Mouse (Mus musculus): ENCODE data around the gene Cblc.

Gene Cblc

GRCm38 (mm10) chr7:19796697-19797588 is at the start of gene Cblc:
Gene Cblc, minus strand, starts transcription at chr7:19796809.
- TF ChIP-seq POU5F1 (IDR thresholded peaks at IDR 0.05; ENCODE audit: borderline replicate concordance, low read length) (no peak), CTCF (conservative IDR thresholded peaks at IDR 0.05; ENCODE audit: low read length) (peak; percentile 78)
- H3K9me3 ChIP-seq (ENCODE audit: low read length), result peaks cover 3% of the 10 kb centered on the region; the same call in 1 of the 2 replicates
- H3K27me3 ChIP-seq (ENCODE audit: insufficient read depth, low read length), result peaks cover 14% of the 10 kb centered on the region
- no peaks in the 10 kb centered on the region for H3K36me3 ChIP-seq (ENCODE audit: insufficient read depth, low read length)
- peak within 1 kb of the TSS; percentile 86 for H3K4me3 ChIP-seq (replicated peaks; ENCODE audit: low read length)
- H3K4me1 ChIP-seq (replicated peaks; ENCODE audit: low read depth, low read length), result peaks cover 19% of the 10 kb centered on the region

- Histone ChIP-seq H3K27me3 (ENCODE audit: insufficient read depth, low read length) (peaks cover 13% of the 10 kb centered on the region), H3K4me1 (replicated peaks; ENCODE audit: low read depth, low read length) (peaks cover 74% of the 10 kb centered on the region), H3K4me3 (replicated peaks; ENCODE audit: low read length) (no peak overlapping the region), H3K9me3 (ENCODE audit: low read length) (no peaks in the 10 kb centered on the region), H3K36me3 (ENCODE audit: insufficient read depth, low read length) (no peaks in the 10 kb centered on the region)
- TF ChIP-seq POU5F1 (IDR thresholded peaks at IDR 0.05; ENCODE audit: borderline replicate concordance, low read length) (no peak), NANOG (IDR thresholded peaks at IDR 0.05; ENCODE audit: borderline replicate concordance, low read length) (no peak), CTCF (conservative IDR thresholded peaks at IDR 0.05; ENCODE audit: low read length) (no peak)
Observed at GRCm38 (mm10) chr7:19844521-19845171, 48.0 kb upstream of the Cblc start.

GRCm38 (mm10) chr7:19843561-19843960 is 47.0 kb upstream of the Cblc start:
- Histone ChIP-seq H3K9me3 (ENCODE audit: low read length) (no peaks in the 10 kb centered on the region), H3K4me3 (replicated peaks; ENCODE audit: low read length) (no peak overlapping the region), H3K36me3 (ENCODE audit: insufficient read depth, low read length) (no peaks in the 10 kb centered on the region), H3K27me3 (ENCODE audit: insufficient read depth, low read length) (peaks cover 13% of the 10 kb centered on the region), H3K4me1 (replicated peaks; ENCODE audit: low read depth, low read length) (peaks cover 67% of the 10 kb centered on the region)
- TF ChIP-seq NANOG (IDR thresholded peaks at IDR 0.05; ENCODE audit: borderline replicate concordance, low read length) (no peak), CTCF (conservative IDR thresholded peaks at IDR 0.05; ENCODE audit: low read length) (peak; percentile 74)

GRCm38 (mm10) chr7:19842885-19843504 is 46.4 kb upstream of the Cblc start:
- TF ChIP-seq POU5F1 (IDR thresholded peaks at IDR 0.05; ENCODE audit: borderline replicate concordance, low read length), result no peak
- no peak for TF ChIP-seq CTCF (conservative IDR thresholded peaks at IDR 0.05; ENCODE audit: low read length)
- no peak for TF ChIP-seq NANOG (IDR thresholded peaks at IDR 0.05; ENCODE audit: borderline replicate concordance, low read length)
- Histone ChIP-seq H3K4me1 (replicated peaks; ENCODE audit: low read depth, low read length) (peaks cover 62% of the 10 kb centered on the region), H3K9me3 (ENCODE audit: low read length) (no peaks in the 10 kb centered on the region), H3K27me3 (ENCODE audit: insufficient read depth, low read length) (peaks cover 13% of the 10 kb centered on the region), H3K36me3 (ENCODE audit: insufficient read depth, low read length) (no peaks in the 10 kb centered on the region), H3K4me3 (replicated peaks; ENCODE audit: low read length) (peak overlapping the region; percentile 66)

- no peak overlapping the region for H3K4me3 ChIP-seq (replicated peaks; ENCODE audit: low read length)
- H3K4me1 ChIP-seq (replicated peaks; ENCODE audit: low read depth, low read length), result peaks cover 53% of the 10 kb centered on the region
- H3K27me3 ChIP-seq (ENCODE audit: insufficient read depth, low read length), result peaks cover 9% of the 10 kb centered on the region
- H3K9me3 ChIP-seq (ENCODE audit: low read length), result no peaks in the 10 kb centered on the region
- H3K36me3 ChIP-seq (ENCODE audit: insufficient read depth, low read length), result no peaks in the 10 kb centered on the region
- TF ChIP-seq CTCF (conservative IDR thresholded peaks at IDR 0.05; ENCODE audit: low read length) (no peak), NANOG (IDR thresholded peaks at IDR 0.05; ENCODE audit: borderline replicate concordance, low read length) (no peak), POU5F1 (IDR thresholded peaks at IDR 0.05; ENCODE audit: borderline replicate concordance, low read length) (no peak)
Observed at GRCm38 (mm10) chr7:19841686-19842413, 45.2 kb upstream of the Cblc start.

GRCm38 (mm10) chr7:19840936-19841335 is 44.3 kb upstream of the Cblc start:
- Histone ChIP-seq H3K27me3 (ENCODE audit: insufficient read depth, low read length) (0 out of 2 replicates have a peak, but pooled peaks cover 5% of the 10 kb centered on the region), H3K36me3 (ENCODE audit: insufficient read depth, low read length) (no peaks in the 10 kb centered on the region), H3K9me3 (ENCODE audit: low read length) (no peaks in the 10 kb centered on the region), H3K4me3 (replicated peaks; ENCODE audit: low read length) (no peak overlapping the region), H3K4me1 (replicated peaks; ENCODE audit: low read depth, low read length) (peaks cover 48% of the 10 kb centered on the region)
- TF ChIP-seq CTCF (conservative IDR thresholded peaks at IDR 0.05; ENCODE audit: low read length), result no peak
- no peak for TF ChIP-seq NANOG (IDR thresholded peaks at IDR 0.05; ENCODE audit: borderline replicate concordance, low read length)
- no peak for TF ChIP-seq POU5F1 (IDR thresholded peaks at IDR 0.05; ENCODE audit: borderline replicate concordance, low read length)

GRCm38 (mm10) chr7:19840371-19840770 is 43.8 kb upstream of the Cblc start:
- Histone ChIP-seq H3K4me1 (replicated peaks; ENCODE audit: low read depth, low read length) (peaks cover 44% of the 10 kb centered on the region), H3K36me3 (ENCODE audit: insufficient read depth, low read length) (no peaks in the 10 kb centered on the region), H3K4me3 (replicated peaks; ENCODE audit: low read length) (no peak overlapping the region), H3K9me3 (ENCODE audit: low read length) (no peaks in the 10 kb centered on the region), H3K27me3 (ENCODE audit: insufficient read depth, low read length) (0 out of 2 replicates have a peak, but pooled peaks cover 5% of the 10 kb centered on the region)
- no peak for TF ChIP-seq POU5F1 (IDR thresholded peaks at IDR 0.05; ENCODE audit: borderline replicate concordance, low read length)
- TF ChIP-seq NANOG (IDR thresholded peaks at IDR 0.05; ENCODE audit: borderline replicate concordance, low read length), result no peak
- no peak for TF ChIP-seq CTCF (conservative IDR thresholded peaks at IDR 0.05; ENCODE audit: low read length)

- H3K27me3 ChIP-seq (ENCODE audit: insufficient read depth, low read length), result no peaks in the 10 kb centered on the region
- H3K4me3 ChIP-seq (replicated peaks; ENCODE audit: low read length), result no peak overlapping the region
- no peaks in the 10 kb centered on the region for H3K36me3 ChIP-seq (ENCODE audit: insufficient read depth, low read length)
- peaks cover 21% of the 10 kb centered on the region for H3K4me1 ChIP-seq (replicated peaks; ENCODE audit: low read depth, low read length)
- TF ChIP-seq POU5F1 (IDR thresholded peaks at IDR 0.05; ENCODE audit: borderline replicate concordance, low read length), result no peak
- TF ChIP-seq CTCF (conservative IDR thresholded peaks at IDR 0.05; ENCODE audit: low read length), result no peak
- no peak for TF ChIP-seq NANOG (IDR thresholded peaks at IDR 0.05; ENCODE audit: borderline replicate concordance, low read length)
- no peaks in the 10 kb centered on the region for H3K9me3 ChIP-seq (ENCODE audit: low read length)
Observed at GRCm38 (mm10) chr7:19836843-19837242, 40.2 kb upstream of the Cblc start.

All from E14TG2a.4 (cell line).